Mouse (Mus musculus): ENCODE measurements around the gene Slc25a33. TPM values are rescaled to one million over a fixed set of nuclear protein-coding genes. Genes with fewer than 3 reads are reported as not detected.

The Slc25a33 gene
- polyA plus RNA-seq, 1 experiment from 2014 or later: 15.5 TPM

Small RNA genes within 50 kb of the gene (microRNA-seq; reads per million reads assigned to microRNA genes)
- not detected for gene Gm47301

Other genes with a start within 250 kb of the Slc25a33 start
- gene Clstn1, start 187.8 kb downstream of the Slc25a33 start, polyA plus RNA-seq (2016; fragmentation: Nextera tagmentation; extraction: Ambion mirVana): 19.1 and 23.3 TPM in 2 replicates
- gene Pik3cd, start 71.7 kb downstream of the Slc25a33 start, polyA plus RNA-seq (2016; fragmentation: Nextera tagmentation; extraction: Ambion mirVana): 3.4 and 4.8 TPM in 2 replicates
- 43.1 and 54.0 TPM in 2 replicates for gene Tmem201, start 36.2 kb downstream of the Slc25a33 start, polyA plus RNA-seq (2016; fragmentation: Nextera tagmentation; extraction: Ambion mirVana)
- gene Spsb1, start 180.8 kb upstream of the Slc25a33 start, polyA plus RNA-seq (2016; fragmentation: Nextera tagmentation; extraction: Ambion mirVana): 3.9 and 9.2 TPM in 2 replicates
- 5.8 and 9.0 TPM in 2 replicates for gene H6pd, start 234.7 kb upstream of the Slc25a33 start, polyA plus RNA-seq (2016; fragmentation: Nextera tagmentation; extraction: Ambion mirVana)